Mouse (Mus musculus): Measurements from ENCODE around the gene Tm7sf3. TPM values are rescaled to one million over a fixed set of nuclear protein-coding genes. Genes with fewer than 3 reads are reported as not detected.

Gene Tm7sf3
- total and polyA plus RNA-seq, 2 experiments = 21.8 to 48.5 TPM

DNA sequence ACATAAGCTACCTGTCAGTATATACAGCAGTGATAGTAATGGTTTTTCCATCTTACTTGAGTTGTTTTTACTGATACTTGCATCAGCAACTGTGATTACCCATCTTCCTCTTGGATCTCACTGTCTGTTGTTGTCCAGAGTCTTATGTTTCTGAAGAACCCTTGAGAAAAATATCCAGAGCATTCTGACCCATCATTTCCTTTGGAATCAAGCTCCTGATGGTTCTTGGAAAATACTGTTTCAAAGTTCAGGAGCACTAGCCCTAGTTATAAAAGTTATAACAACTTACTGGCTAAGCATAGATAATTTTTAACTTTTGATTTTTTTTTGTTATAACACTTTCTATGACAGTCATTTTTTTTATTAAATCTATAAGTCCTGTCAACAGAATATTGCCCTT is 8.8 kb upstream of the Tm7sf3 start:
- Histone ChIP-seq H3K27me3 (ENCODE audit: control insufficient read depth, insufficient read depth, low read length) (no peaks in the 10 kb centered on the region), H3K9ac (ENCODE audit: low read depth, low read length) (no peak overlapping the region), H3K27ac (replicated peaks; ENCODE audit: insufficient read depth, low read depth, low read length) (no peak overlapping the region), H3K79me2 (ENCODE audit: control insufficient read depth, insufficient read depth, low read length) (no peaks in the 10 kb centered on the region), H3K4me1 (ENCODE audit: control insufficient read depth, insufficient read depth, low read length) (no peaks in the 10 kb centered on the region), H3K36me3 (ENCODE audit: control insufficient read depth, insufficient read depth, low read length) (peaks cover 14% of the 10 kb centered on the region), H3K4me3 (ENCODE audit: insufficient read depth, low read depth, low read length) (no peak overlapping the region)
- DNase-seq (ENCODE audit: extremely low read depth, low read depth, low spot score) = no peak
- TF ChIP-seq POLR2A (IDR thresholded peaks at IDR 0.05; ENCODE audit: extremely low read depth, insufficient read depth, low read length) (no peak), CTCF (IDR thresholded peaks at IDR 0.05; ENCODE audit: low read depth, low read length) (no peak)

GRCm38 (mm10) chr6:146650013-146650412 is 7.4 kb upstream of the Tm7sf3 start:
- Histone ChIP-seq H3K27me3 (ENCODE audit: control insufficient read depth, insufficient read depth, low read length) (no peaks in the 10 kb centered on the region), H3K36me3 (ENCODE audit: control insufficient read depth, insufficient read depth, low read length) (peaks cover 14% of the 10 kb centered on the region), H3K79me2 (ENCODE audit: control insufficient read depth, insufficient read depth, low read length) (no peaks in the 10 kb centered on the region; the same call in 1 of the 2 replicates), H3K27ac (replicated peaks; ENCODE audit: insufficient read depth, low read depth, low read length) (no peak overlapping the region), H3K4me1 (ENCODE audit: control insufficient read depth, insufficient read depth, low read length) (no peaks in the 10 kb centered on the region), H3K9ac (ENCODE audit: low read depth, low read length) (no peak overlapping the region), H3K4me3 (ENCODE audit: insufficient read depth, low read depth, low read length) (no peak overlapping the region)
- TF ChIP-seq POLR2A (IDR thresholded peaks at IDR 0.05; ENCODE audit: extremely low read depth, insufficient read depth, low read length) (no peak), CTCF (IDR thresholded peaks at IDR 0.05; ENCODE audit: low read depth, low read length) (no peak)
- DNase-seq (ENCODE audit: extremely low read depth, low read depth, low spot score) = no peak
- WGBS = 61% methylated on average over 2 of the region's 2 CpGs

GRCm38 (mm10) chr6:146643184-146643570 is 553 bp upstream of the Tm7sf3 start:
- H3K79me2 ChIP-seq (ENCODE audit: control insufficient read depth, insufficient read depth, low read length) = no peaks in the 10 kb centered on the region; the same call in 1 of the 2 replicates
- H3K4me1 ChIP-seq (ENCODE audit: control insufficient read depth, insufficient read depth, low read length) = peaks cover 9% of the 10 kb centered on the region
- TF ChIP-seq CTCF (IDR thresholded peaks at IDR 0.05; ENCODE audit: low read depth, low read length) (no peak), POLR2A (IDR thresholded peaks at IDR 0.05; ENCODE audit: extremely low read depth, insufficient read depth, low read length) (no peak)
- 12% methylated on average over 11 of the region's 11 CpGs for WGBS
- peak overlapping the region; percentile 76 for H3K4me3 ChIP-seq (ENCODE audit: insufficient read depth, low read depth, low read length)
- H3K9ac ChIP-seq (ENCODE audit: low read depth, low read length) = peak overlapping the region; percentile 88; the same call in 1 of the 2 replicates
- H3K36me3 ChIP-seq (ENCODE audit: control insufficient read depth, insufficient read depth, low read length) = no peaks in the 10 kb centered on the region
- H3K27ac ChIP-seq (replicated peaks; ENCODE audit: insufficient read depth, low read depth, low read length) = 0 out of 2 replicates have a peak overlapping the region, but pooled peaks have one; percentile 2
- peak; percentile 55 for DNase-seq (ENCODE audit: extremely low read depth, low read depth, low spot score)
- H3K27me3 ChIP-seq (ENCODE audit: control insufficient read depth, insufficient read depth, low read length) = no peaks in the 10 kb centered on the region

- H3K79me2 ChIP-seq (ENCODE audit: control insufficient read depth, insufficient read depth, low read length) = no peaks in the 10 kb centered on the region; the same call in 1 of the 2 replicates
- peak overlapping the region; percentile 65; the same call in 1 of the 2 replicates for H3K9ac ChIP-seq (ENCODE audit: low read depth, low read length)
- peak; percentile 19 for DNase-seq (ENCODE audit: extremely low read depth, low read depth, low spot score)
- no peaks in the 10 kb centered on the region for H3K36me3 ChIP-seq (ENCODE audit: control insufficient read depth, insufficient read depth, low read length)
- H3K4me3 ChIP-seq (ENCODE audit: insufficient read depth, low read depth, low read length) = no peak overlapping the region
- H3K4me1 ChIP-seq (ENCODE audit: control insufficient read depth, insufficient read depth, low read length) = peaks cover 9% of the 10 kb centered on the region
- TF ChIP-seq POLR2A (IDR thresholded peaks at IDR 0.05; ENCODE audit: extremely low read depth, insufficient read depth, low read length) (no peak), CTCF (IDR thresholded peaks at IDR 0.05; ENCODE audit: low read depth, low read length) (no peak)
- no peaks in the 10 kb centered on the region for H3K27me3 ChIP-seq (ENCODE audit: control insufficient read depth, insufficient read depth, low read length)
- peak overlapping the region; percentile 70 for H3K27ac ChIP-seq (replicated peaks; ENCODE audit: insufficient read depth, low read depth, low read length)
- 56% methylated on average over 11 of the region's 11 CpGs for WGBS
Measured at GRCm38 (mm10) chr6:146641621-146642210, 908 bp downstream of the Tm7sf3 start.

GRCm38 (mm10) chr6:146640991-146641390 is 1.6 kb downstream of the Tm7sf3 start:
- H3K36me3 ChIP-seq (ENCODE audit: control insufficient read depth, insufficient read depth, low read length) = no peaks in the 10 kb centered on the region
- H3K27me3 ChIP-seq (ENCODE audit: control insufficient read depth, insufficient read depth, low read length) = no peaks in the 10 kb centered on the region
- peaks cover 9% of the 10 kb centered on the region for H3K4me1 ChIP-seq (ENCODE audit: control insufficient read depth, insufficient read depth, low read length)
- H3K27ac ChIP-seq (replicated peaks; ENCODE audit: insufficient read depth, low read depth, low read length) = peak overlapping the region; percentile 70
- peak overlapping the region; percentile 47 for H3K9ac ChIP-seq (ENCODE audit: low read depth, low read length)
- no peaks in the 10 kb centered on the region; the same call in 1 of the 2 replicates for H3K79me2 ChIP-seq (ENCODE audit: control insufficient read depth, insufficient read depth, low read length)
- no peak overlapping the region for H3K4me3 ChIP-seq (ENCODE audit: insufficient read depth, low read depth, low read length)
- TF ChIP-seq CTCF (IDR thresholded peaks at IDR 0.05; ENCODE audit: low read depth, low read length) (no peak), POLR2A (IDR thresholded peaks at IDR 0.05; ENCODE audit: extremely low read depth, insufficient read depth, low read length) (no peak)
- DNase-seq (ENCODE audit: extremely low read depth, low read depth, low spot score) = peak; percentile 91
- WGBS = 16% methylated on average over 6 of the region's 6 CpGs

All from liver, adult 2 months (tissue).